Mouse (Mus musculus): ENCODE data around the gene Vipas39.

- TF ChIP-seq CTCF (IDR thresholded peaks at IDR 0.05; ENCODE audit: control insufficient read depth, insufficient read depth, low read length), result no peak
- no peak for TF ChIP-seq POLR2A (IDR thresholded peaks at IDR 0.05; ENCODE audit: borderline replicate concordance, control insufficient read depth, low read depth, low read length)
Observed at GRCm38 (mm10) chr12:87293934-87294333, 27.9 kb upstream of the Vipas39 start.
